Mouse (Mus musculus): Measurements from ENCODE around the gene 0610030E20Rik. TPM values are rescaled to one million over a fixed set of nuclear protein-coding genes. Genes with fewer than 3 reads are reported as not detected.

0610030E20Rik gene
- total RNA-seq, 2 experiments from 2014 or later: 13.1 to 15.8 TPM

DNA sequence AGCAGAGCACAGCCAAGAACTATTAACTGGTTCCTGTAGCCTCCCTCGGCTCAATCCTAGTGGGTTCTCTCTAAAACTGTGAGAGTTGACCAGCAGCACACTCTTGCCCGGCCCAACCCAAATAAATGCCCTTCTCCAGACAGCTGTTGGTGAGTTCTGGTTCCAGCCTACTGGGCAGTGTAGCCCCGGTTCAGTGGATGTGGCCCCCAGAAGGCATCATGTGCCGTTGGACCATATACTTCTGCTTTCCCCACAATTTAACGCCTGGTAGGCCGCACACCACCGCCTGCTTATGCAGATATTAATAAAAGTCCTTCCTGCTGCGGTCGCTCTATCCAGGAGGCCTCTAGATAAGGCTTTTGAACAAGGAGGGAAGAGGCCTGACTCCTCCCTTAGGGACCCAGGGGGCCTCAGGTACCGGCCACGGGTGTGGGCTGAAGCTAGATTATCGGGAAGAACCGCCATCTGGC lies 42.4 kb downstream of the 0610030E20Rik start:
- peak; percentile 13 to 20 for DNase-seq (ENCODE audit: extremely low spot score in 1 of 2, low spot score in 1 of 2)

DNA sequence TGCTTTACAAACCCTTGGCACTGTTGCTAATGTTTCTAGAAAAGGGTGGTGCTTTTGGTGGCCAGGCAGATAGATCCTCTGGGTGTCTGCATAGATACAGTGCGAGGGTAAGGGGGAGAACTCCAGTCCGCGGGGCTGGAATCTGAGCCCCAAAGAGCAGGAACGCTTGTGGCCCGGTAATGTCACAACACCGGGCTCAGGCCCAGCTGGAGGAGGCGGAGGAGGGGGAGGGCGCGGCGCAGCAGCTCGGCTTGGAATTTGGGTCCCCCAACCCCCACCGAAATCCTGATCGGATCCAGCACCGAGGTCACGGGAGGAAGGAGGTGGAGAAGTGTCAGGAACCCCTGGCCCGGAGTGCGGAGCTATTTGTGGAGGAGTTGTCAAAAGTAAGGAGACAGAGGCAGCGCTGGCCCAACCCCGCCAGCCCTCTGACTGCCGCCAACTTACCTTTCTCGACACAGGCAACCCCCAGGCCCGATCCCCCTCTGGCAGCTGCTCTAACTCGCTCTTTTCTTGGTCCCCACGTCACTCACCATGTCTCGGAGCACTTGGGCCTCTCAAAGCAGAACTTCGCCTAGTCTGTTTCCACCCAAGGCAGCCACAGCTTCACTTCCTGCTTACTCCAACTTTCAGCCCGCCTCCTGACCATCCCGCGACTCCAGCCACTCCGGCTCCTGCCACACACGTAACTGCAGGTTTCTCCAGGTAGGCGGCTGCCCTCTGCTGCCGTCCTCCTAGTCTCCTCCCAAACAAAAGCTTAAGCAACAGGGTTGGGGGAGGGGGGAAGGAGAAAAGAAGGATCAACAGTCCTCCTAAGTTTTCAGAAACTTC lies 43.0 kb downstream of the 0610030E20Rik start, which contains the start of gene Vamp8:
Vamp8 (minus strand) TSS at position 763 of the 831 bp plus-strand sequence.
- peak; percentile 31 to 40 for DNase-seq (ENCODE audit: extremely low spot score in 1 of 2, low spot score in 1 of 2)

DNA sequence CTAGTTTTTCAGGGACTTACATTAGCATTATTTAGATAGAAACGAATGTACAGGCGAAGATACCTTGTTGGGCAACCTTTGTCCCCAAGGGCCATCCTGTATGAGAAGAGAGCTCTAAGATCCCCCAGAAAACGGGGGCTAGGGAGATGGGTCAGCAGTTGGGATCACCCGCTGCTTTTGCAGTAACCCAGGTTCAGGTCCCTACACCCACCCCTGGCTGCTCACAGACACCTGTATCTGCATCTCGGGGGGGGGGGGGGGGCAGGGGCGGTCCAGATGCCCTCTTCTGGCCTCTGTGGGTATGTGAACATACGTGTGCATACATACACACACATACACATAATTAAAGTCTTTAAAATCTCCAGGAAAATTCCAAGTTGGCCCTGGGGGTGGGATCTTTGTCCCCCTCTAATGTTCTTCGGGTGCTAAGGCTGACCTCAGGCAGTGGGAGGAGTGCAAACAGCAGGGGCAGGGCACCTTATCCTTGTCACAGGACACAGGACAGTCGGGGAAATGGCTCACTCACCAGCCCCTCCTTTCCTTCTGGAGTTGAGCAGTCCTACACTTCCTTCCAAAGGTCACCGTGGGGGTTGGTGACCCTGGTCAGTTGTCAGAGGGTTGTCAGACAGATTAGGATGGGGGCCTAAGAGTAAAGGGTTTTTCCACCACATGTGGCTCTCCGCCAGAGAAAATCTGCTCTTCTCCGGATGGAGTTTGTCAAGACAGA lies 43.8 kb downstream of the 0610030E20Rik start:
- DNase-seq (ENCODE audit: extremely low spot score in 1 of 2, low spot score in 1 of 2): no peak

DNA sequence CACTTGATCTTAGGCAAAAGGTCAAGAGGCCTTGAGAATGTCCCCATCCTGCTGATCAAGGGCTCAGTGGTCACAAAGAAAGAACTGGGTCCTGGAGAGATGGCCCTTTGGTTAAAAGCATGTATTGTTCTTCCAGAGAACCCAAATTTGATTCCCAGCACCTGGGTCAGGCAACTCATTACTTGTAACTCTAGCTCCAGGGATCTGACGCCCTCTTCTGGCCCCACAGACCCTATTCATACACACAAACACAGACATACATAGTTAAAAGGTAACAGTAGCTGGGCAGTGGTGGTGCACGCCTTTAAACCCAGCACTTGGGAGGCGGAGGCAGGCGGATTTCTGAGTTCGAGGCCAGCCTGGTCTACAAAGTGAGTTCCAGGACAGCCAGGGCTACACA lies 45.2 kb downstream of the 0610030E20Rik start:
- DNase-seq (ENCODE audit: extremely low spot score in 1 of 2, low spot score in 1 of 2): no peak

GRCm38 (mm10) chr6:72396837-72397251 lies 49.7 kb downstream of the 0610030E20Rik start:
- DNase-seq (ENCODE audit: extremely low spot score in 1 of 2, low spot score in 1 of 2): no peak

DNA sequence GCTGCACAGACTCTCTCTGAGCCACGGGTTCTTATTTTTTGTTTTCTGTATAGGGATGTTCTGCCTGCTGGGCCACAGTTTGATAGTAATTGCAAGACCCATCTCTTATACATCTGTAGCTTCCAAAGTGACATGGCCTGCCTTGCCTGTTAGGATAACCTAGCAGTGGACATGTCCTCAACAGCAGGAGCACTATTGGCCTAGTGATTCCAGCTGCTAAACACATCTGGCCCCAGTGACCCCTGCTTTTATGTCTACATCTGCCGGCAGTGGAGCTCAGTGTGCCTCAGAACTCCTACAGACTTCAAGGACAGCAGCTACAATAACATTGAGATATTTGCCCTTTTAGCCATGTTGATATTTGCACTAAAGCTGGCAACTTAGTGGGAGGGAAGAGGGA lies 52.9 kb downstream of the 0610030E20Rik start:
- no peak for DNase-seq (ENCODE audit: extremely low spot score in 1 of 2, low spot score in 1 of 2)

DNA sequence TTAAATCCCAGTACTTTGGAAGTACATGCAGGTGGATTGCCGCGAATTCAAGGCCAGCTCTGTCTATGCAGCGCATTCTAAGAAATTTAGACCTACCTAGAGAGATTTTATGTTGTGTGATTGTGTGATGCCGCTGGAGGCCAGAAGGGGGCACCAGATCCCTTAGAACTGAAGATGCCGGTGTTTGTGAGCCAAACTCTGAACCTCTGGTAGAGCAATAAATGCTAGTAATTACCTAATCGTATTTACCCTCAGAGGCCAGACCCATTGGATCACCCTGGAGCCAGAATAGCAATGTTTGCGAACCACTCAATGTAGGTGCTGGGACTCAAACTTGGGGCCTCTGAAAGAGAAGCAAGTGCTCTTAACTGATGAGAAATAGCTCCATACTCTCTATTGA lies 54.8 kb downstream of the 0610030E20Rik start:
- peak; percentile 34 to 79 for DNase-seq (ENCODE audit: extremely low spot score in 1 of 2, low spot score in 1 of 2)

Other genes with a start within 250 kb of the 0610030E20Rik start
- gene St3gal5, start 249.7 kb upstream of the 0610030E20Rik start, total RNA-seq (2021): 10 to 100 TPM; 92.1 to 96.4 TPM
- gene Atoh8, start 111.7 kb upstream of the 0610030E20Rik start, total RNA-seq (2021): 1 to 10 TPM; 2.3 to 2.8 TPM
- gene Sftpb, start 42.7 kb upstream of the 0610030E20Rik start, total RNA-seq (2021): not detected
- gene Usp39, start 2.1 kb upstream of the 0610030E20Rik start, total RNA-seq (2021): 10 to 100 TPM; 31.4 to 36.4 TPM
- 10 to 100 TPM in 1 of 2 experiments, 1 to 10 TPM in 1; 8.5 to 11.9 TPM for gene Tmem150a, start 8.1 kb downstream of the 0610030E20Rik start, total RNA-seq (2021)
- gene Rnf181, start 19.6 kb downstream of the 0610030E20Rik start, total RNA-seq (2021): 10 to 100 TPM; 75.9 to 83.5 TPM
- gene Vamp5, start 33.2 kb downstream of the 0610030E20Rik start, total RNA-seq (2021): 1 to 10 TPM; 3.9 to 4.6 TPM
- gene Vamp8, start 43.4 kb downstream of the 0610030E20Rik start, total RNA-seq (2021): 10 to 100 TPM; 14.3 to 16.2 TPM
- 10 to 100 TPM; 19.8 to 22.4 TPM for gene Ggcx, start 67.0 kb downstream of the 0610030E20Rik start, total RNA-seq (2021)
- 100 to 1,000 TPM; 155 to 171 TPM for gene Mat2a, start 92.2 kb downstream of the 0610030E20Rik start, total RNA-seq (2021)
- 1 to 10 TPM in 1 of 2 experiments, under 1 TPM in 1; 0.62 to 1.3 TPM for gene Sh2d6, start 174.4 kb downstream of the 0610030E20Rik start, total RNA-seq (2021)
- 1 to 10 TPM; 3.5 to 4.0 TPM for gene Capg, start 197.1 kb downstream of the 0610030E20Rik start, total RNA-seq (2021)